Comparison of ENCODE assay signal across 9 mouse cellular contexts in genomic region chr15:83760683-83761082, GRCm38 (mm10). TPM values are rescaled to one million over a fixed set of nuclear protein-coding genes. Genes with fewer than 3 reads are reported as not detected.
DNase-seq lines count a peak whose midpoint lies in the region; ATAC-seq lines count a peak whose summit lies in the region.
"Had no signal": no experiment of that assay in that cellular context is flagged by ENCODE, and none has a peak within 500 bp of the region (broad histone marks: within the 10 kb centered on the region; RNA-seq: fewer than 3 reads in every experiment).

No protein-coding gene starts in this region.

- no peaks in the 10 kb centered on the region for H3K36me3 ChIP-seq in heart, embryonic 11.5 days (ENCODE audit: control insufficient read depth, insufficient read depth, low read length)
- H3K36me3 ChIP-seq in embryonic facial prominence, embryonic 14.5 days (ENCODE audit: control insufficient read depth, insufficient read depth, low read length): no peaks in the 10 kb centered on the region
- no peaks in the 10 kb centered on the region for H3K36me3 ChIP-seq in midbrain, embryonic 11.5 days (ENCODE audit: control insufficient read depth, insufficient read depth, low read length)

- ATAC-seq in heart, embryonic 11.5 days (replicated peaks; ENCODE audit: insufficient number of reproducible peaks, low FRiP score, low TSS enrichment): no peak
- ATAC-seq in embryonic facial prominence, embryonic 14.5 days (ENCODE audit: low read depth): 0 out of 2 replicates have a peak, but pooled peaks have one; percentile 31
- ATAC-seq in midbrain, embryonic 11.5 days (ENCODE audit: low FRiP score): peak; percentile 4; the same call in 1 of the 2 replicates

- no peak overlapping the region for H3K4me3 ChIP-seq in heart, embryonic 11.5 days (ENCODE audit: low read depth, low read length)
- no peak overlapping the region for H3K4me3 ChIP-seq in embryonic facial prominence, embryonic 14.5 days (ENCODE audit: low read depth, low read length)
- no peak overlapping the region for H3K4me3 ChIP-seq in midbrain, embryonic 11.5 days (ENCODE audit: low read depth, low read length)

- no peak overlapping the region for H3K4me2 ChIP-seq in heart, embryonic 11.5 days
- no peak overlapping the region for H3K4me2 ChIP-seq in embryonic facial prominence, embryonic 14.5 days (ENCODE audit: low read depth, low read length)
- H3K4me2 ChIP-seq in midbrain, embryonic 11.5 days: no peak overlapping the region

- peak; percentile 93 for DNase-seq in heart, adult 11 months
- DNase-seq in 3T3-L1 (ENCODE audit: low read depth, low spot score): peak; percentile 25
- peak; percentile 13 for DNase-seq in adrenal gland, adult 8-10 months
- peak; percentile 33 for DNase-seq in embryonic facial prominence, embryonic 14.5 days (ENCODE audit: low spot score)
- peak; percentile 21 for DNase-seq in kidney, postnatal 14 days
- peak; percentile 97 for DNase-seq in midbrain, embryonic 11.5 days (ENCODE audit: low spot score, missing footprints)
- DNase-seq in thymus, postnatal 14 days: peak; percentile 38

- H3K27ac ChIP-seq in heart, embryonic 11.5 days (ENCODE audit: low read depth, low read length): no peak overlapping the region
- H3K27ac ChIP-seq in embryonic facial prominence, embryonic 14.5 days (replicated peaks; ENCODE audit: low read depth, low read length): no peak overlapping the region
- no peak overlapping the region for H3K27ac ChIP-seq in midbrain, embryonic 11.5 days (ENCODE audit: low read depth, low read length)

- peaks cover 3% of the 10 kb centered on the region; the same call in 1 of the 2 replicates for H3K27me3 ChIP-seq in heart, embryonic 11.5 days (ENCODE audit: control insufficient read depth, insufficient read depth, low read length)
- no peaks in the 10 kb centered on the region for H3K27me3 ChIP-seq in embryonic facial prominence, embryonic 14.5 days (replicated peaks; ENCODE audit: control insufficient read depth, insufficient read depth, low read length)
- H3K27me3 ChIP-seq in midbrain, embryonic 11.5 days (ENCODE audit: control insufficient read depth, insufficient read depth, low read length): no peaks in the 10 kb centered on the region; the same call in 1 of the 2 replicates

- no peak overlapping the region for H3K9ac ChIP-seq in heart, embryonic 11.5 days (ENCODE audit: low read depth, low read length)
- no peak overlapping the region for H3K9ac ChIP-seq in embryonic facial prominence, embryonic 14.5 days (ENCODE audit: low read depth, low read length)
- no peak overlapping the region for H3K9ac ChIP-seq in midbrain, embryonic 11.5 days (ENCODE audit: low read length)

- peaks cover 2% of the 10 kb centered on the region; the same call in 1 of the 2 replicates for H3K4me1 ChIP-seq in heart, embryonic 11.5 days (ENCODE audit: control insufficient read depth, insufficient read depth, low read length)
- no peaks in the 10 kb centered on the region for H3K4me1 ChIP-seq in embryonic facial prominence, embryonic 14.5 days (ENCODE audit: control insufficient read depth, insufficient read depth, low read length)
- H3K4me1 ChIP-seq in midbrain, embryonic 11.5 days (ENCODE audit: control insufficient read depth, insufficient read depth, low read length): peaks cover 4% of the 10 kb centered on the region

- WGBS in heart, embryonic 11.5 days (ENCODE audit: insufficient replicate concordance): 3% methylated on average over 10 of the region's 10 CpGs
- WGBS in embryonic facial prominence, embryonic 14.5 days: 5% methylated on average over 10 of the region's 10 CpGs
- WGBS in midbrain, embryonic 11.5 days: 8% methylated on average over 10 of the region's 10 CpGs

- no peaks in the 10 kb centered on the region for H3K9me3 ChIP-seq in heart, embryonic 11.5 days (replicated peaks; ENCODE audit: control insufficient read depth, low read length)
- no peaks in the 10 kb centered on the region for H3K9me3 ChIP-seq in embryonic facial prominence, embryonic 14.5 days (ENCODE audit: control insufficient read depth, low read length)
- H3K9me3 ChIP-seq in midbrain, embryonic 11.5 days (ENCODE audit: control insufficient read depth, low read length): no peaks in the 10 kb centered on the region

RNA-seq across cellular contexts. Expression of gene Mpped1, which starts 18.6 kb away (rescaled TPM):
- 0.11 and 0.27 TPM in 2 replicates for polyA plus RNA-seq in heart, embryonic 11.5 days (2014; fragmentation: Nextera tagmentation; extraction: Ambion mirVana)
- under 1 TPM in 2 of 4 experiments, not detected in 2; 0.17 to 0.40 TPM for total RNA-seq in adrenal gland, adult 8-10 months (2022)
- 5.2 and 6.9 TPM in 2 replicates for polyA plus RNA-seq in embryonic facial prominence, embryonic 14.5 days (2014; fragmentation: Nextera tagmentation; extraction: Ambion mirVana)
- polyA plus RNA-seq in midbrain, embryonic 11.5 days (2014; fragmentation: Nextera tagmentation; extraction: Ambion mirVana): 6.3 and 8.0 TPM in 2 replicates
- polyA plus RNA-seq: large intestine, adult 2 months had no signal

RNA-seq across cellular contexts. Expression of gene Scube1, which starts 35.9 kb away (rescaled TPM):
- 9.3 and 10.2 TPM in 2 replicates for polyA plus RNA-seq in heart, embryonic 11.5 days (2014; fragmentation: Nextera tagmentation; extraction: Ambion mirVana)
- total RNA-seq in adrenal gland, adult 8-10 months (2022): 1 to 10 TPM; 4.1 to 6.4 (median 6.0) TPM
- 12.6 and 17.3 TPM in 2 replicates for polyA plus RNA-seq in embryonic facial prominence, embryonic 14.5 days (2014; fragmentation: Nextera tagmentation; extraction: Ambion mirVana)
- 27.8 and 31.4 TPM in 2 replicates for polyA plus RNA-seq in midbrain, embryonic 11.5 days (2014; fragmentation: Nextera tagmentation; extraction: Ambion mirVana)

Comparison
In these comparisons a context has a peak if more than half of its experiments do, and no peak if none do; other contexts are left out.
1. DNase-seq: peak in every context shown above with its lines; median percentile 97 in midbrain, embryonic 11.5 days; 93 in heart, adult 11 months; 38 in thymus, postnatal 14 days; 33 in embryonic facial prominence, embryonic 14.5 days; 25 in 3T3-L1; 21 in kidney, postnatal 14 days; 13 in adrenal gland, adult 8-10 months.